Mouse (Mus musculus) skeletal muscle tissue, adult 2 months (tissue): ENCODE measurements around the gene Serping1.
A peak's percentile ranks its signal among the peaks of the same experiment; 100 is the strongest.

Experiments
- DNase-seq: peaks from one replicate; pipeline ENCODE4 v3.0.0-alpha.2; 2012; ENCODE audit warnings: low read depth, low spot score

Serping1 gene

DNA sequence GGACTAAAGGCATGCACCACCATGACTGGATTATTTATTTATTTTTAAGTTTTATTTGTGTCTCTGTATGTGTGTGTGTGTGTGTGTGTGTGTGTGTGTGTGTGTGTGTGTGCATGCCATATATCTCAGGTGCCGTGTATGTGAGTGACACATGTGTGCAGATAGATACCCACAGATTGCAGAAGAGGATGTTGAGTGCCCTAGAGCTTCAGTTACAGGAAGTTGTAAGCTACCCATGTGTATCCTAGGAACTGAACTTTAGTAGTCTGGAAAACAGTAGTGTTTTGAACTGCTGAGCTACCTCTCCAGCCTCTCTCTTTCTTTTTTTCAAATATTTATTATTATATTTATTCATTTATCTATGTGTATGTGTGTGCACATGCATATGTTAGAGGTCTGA, 8.1 kb upstream of the Serping1 start:
- DNase-seq: no peak

DNA sequence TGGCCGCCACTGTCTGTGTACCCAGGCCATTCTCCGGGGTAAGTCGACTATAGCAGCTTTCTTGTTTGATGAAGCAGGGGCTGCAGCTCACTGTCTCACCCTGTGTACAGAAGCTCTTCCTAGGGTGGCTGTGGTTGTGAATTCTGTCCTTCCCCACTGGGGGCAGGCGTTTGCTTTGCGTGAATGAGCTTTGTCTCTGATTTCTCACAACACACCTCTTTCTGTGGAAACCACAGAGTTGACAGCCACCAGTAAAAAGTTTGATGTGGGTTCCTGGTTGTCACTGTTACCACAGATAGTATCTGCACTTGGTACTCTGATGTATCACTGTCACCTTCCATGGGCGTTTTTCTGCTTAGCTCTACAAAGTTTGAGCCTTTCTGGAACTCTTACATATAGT, 4.0 kb upstream of the Serping1 start:
- DNase-seq: no peak

DNA sequence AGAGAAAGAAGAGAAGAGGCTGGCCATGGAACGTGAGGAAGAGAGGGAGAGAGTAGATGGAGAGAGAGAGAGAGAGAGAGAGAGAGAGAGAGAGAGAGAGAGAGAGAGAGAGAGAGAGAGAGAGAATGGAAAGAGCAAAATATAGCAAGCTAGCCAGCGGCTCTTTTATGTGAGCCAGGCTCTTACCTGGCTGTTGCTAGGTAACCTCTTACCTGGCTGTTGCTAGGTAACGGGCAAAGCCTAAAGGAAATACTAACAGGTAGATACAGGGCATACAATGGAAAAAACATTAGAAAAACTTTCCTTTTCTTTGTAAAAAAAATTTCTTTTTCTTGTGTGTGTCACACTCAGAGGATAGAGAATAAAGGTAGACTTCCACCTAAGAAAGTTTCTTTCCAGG, 2.5 kb upstream of the Serping1 start:
- no peak for DNase-seq

DNA sequence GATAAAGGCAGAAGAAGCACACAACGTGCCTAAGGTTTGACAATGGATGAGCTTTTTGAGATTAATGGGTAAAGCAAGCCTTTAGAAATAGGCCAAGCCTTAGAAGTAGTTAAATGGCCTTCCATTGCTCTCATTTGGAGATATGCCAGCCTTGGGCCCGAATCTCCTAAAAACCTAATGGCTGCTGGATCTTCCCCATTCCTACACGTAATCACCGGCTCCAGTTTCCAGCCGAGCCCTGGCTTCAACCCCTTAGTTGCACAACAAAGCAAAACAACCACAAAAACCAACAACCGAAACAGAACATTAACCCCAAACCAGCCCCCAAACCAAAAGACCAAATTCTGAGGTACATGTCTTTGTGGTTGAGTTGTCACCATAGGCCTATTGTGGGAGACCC, 421 bp upstream of the Serping1 start:
- peak; percentile 43 for DNase-seq

DNA sequence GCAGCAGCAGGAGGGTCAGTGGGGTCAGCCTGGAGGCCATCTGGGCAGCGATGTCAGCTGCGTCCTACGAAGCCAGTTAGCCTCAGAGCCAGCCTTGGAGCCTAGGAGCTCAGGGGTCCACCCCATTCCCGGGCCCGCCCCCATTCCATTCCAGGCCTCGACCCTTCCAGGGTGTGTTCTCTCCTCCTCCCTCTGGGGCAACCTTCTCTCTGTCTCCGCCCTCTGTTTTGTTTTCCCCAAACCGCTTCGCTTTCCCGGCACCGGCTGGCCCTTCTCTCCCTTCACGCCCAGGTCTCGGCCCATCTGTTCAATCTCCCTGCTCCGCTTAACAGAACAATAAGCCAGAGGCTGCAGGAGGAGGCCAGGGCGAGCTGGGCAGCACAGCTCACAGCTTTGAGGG, 493 bp downstream of the Serping1 start:
- DNase-seq: peak; percentile 81

DNA sequence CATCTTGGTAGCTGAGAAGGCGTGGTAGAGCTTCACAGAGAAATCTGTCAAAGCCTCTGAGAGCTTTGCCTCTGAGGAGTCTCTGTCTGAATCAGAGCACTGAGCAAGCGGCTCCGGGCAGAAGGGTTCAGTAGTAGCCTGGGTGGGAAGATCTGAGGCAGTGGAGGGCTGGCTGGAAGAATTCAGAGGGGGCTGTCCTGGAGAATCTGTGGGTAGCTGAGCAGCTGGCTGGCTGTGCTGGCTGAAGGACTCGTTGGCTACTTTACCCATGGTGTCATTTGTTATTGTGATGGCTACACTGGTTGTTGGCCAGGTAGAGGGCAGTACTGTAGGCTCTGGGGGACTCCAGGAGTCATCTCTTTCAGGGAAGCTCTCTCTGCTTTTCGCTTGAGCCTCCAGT, 2.0 kb downstream of the Serping1 start:
- no peak for DNase-seq

DNA sequence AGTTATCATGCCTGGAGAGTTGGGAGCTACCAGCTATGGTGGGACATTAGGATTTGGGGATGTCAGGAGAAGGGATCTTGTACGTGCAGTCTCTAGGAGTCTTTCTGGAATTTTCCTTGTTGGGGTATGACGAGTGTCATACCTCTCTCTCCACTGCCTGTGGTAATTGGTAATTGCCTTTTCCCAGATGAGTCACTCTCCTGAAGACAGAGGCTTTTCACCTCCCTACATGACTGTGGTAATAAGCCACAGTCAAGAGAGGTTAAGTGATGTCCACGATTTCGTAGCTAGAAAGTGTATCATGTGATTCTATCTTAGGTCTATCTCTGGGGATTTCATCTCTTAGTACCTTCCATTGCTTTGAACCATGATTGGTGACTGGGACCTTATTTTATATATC, 2.8 kb downstream of the Serping1 start:
- DNase-seq: no peak

DNA sequence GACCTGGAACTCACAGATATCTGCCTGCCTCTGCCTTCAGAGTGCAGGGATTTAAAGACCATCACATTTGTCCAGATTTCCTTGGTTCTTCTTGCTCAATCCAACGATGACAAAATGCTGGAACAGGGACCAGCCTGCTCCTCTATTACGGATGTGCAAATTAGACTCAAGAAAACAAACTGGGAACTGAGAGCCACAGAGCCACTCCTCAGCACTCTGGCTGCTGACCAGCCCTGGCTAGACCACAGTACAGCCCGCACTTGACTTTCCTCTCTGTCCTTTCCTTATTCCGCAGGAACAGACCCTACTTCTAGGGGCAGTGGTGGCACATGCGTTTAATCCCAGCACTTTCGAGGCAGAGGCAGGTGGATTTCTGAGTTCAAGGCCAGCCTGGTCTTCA, 4.7 kb downstream of the Serping1 start:
- DNase-seq: peak; percentile 65

DNA sequence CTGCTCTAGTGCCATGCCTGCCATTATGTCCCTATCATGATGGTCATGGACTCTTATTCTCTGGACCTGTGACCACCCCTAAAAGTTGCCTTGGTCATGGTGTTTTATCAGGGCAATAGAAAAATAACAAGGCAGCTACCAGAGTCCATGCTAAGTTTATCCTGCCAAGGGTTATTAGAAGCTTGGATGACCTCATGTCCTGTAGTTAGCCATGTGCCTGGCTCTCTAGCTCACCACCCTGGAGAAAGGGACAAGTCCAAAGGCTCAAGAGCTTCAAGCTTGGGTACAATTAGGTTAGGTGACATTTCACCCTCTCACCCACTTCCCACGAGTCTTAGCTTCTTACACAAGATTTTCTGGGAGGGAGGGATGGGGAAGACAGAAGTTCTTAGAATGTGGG, 12.4 kb downstream of the Serping1 start:
- no peak for DNase-seq

DNA sequence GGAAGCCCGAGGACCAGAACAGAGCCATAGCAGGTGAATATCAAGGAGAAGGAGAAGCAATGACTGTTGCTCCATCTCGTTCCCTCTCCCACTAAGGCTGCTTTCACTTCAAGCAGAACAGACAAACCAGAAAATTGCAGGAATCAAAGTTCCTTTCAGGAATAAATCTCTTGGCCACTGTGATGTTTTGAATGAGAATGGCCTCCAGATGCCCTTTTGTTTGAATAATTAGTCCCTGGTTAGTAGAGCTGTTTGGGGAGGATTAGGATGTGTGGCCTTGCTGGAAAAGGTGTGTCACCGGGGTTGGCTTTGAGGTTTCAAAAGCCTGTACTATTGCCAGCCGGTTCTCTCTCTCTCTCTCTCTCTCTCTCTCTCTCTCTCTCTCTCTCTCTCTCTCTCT, 12.9 kb downstream of the Serping1 start:
- DNase-seq: no peak

DNA sequence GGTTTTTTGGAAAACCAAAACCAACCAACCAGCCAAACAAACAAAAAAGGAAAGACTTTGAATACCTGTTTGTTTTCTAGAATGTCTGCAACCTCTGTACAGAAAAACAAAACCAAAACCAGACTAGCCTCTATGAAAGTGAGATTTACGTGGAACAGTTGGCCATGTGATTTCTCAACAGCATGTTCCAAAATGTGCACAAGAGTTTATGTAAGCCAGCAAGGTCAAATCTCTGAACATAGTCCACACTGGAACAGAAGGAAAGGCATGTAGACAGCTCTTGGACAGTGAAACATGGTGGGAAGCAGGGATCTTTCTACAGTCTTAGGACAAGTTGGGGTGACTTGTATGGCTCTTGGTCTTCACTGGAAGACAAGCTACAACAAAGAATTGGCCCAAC, 13.4 kb downstream of the Serping1 start:
- no peak for DNase-seq

DNA sequence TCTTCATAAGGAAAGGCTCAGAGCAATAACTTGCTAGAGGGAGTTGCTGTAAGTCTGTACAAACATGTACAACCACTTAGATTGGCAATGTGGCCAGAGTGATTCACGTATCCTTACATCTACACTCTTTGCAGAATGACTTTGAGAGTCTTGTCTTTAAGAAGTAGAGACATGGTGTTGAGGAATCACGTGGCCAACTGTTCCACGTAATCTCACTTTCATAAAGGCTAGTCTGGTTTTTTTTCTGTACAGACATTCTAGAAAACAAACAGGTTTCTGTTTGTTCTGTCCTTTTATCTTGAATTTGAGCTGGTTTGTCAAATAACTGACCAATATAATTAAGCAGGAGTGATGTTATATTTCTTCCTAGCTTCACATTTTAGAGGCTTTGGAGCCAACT, 13.9 kb downstream of the Serping1 start:
- no peak for DNase-seq

DNA sequence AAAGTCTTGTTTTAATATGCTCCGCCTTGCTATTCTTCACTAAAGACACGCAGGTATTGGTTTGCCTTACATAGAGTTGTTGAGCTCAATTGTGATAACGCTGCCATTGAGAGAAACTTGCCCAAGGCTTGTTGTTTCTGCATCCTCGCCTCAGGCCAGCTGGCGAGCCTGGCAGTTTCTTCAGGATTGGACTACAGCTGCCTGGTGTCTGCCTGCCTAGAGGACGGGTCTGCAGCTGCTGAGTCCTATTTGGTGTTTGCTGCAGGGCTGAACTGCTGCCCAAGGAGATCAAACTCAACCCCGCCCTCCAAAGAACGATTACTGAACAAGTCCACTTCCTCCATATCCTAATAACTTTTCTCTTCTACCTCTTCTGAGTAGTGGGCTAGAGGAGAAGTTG, 14.5 kb downstream of the Serping1 start:
- DNase-seq: no peak

DNA sequence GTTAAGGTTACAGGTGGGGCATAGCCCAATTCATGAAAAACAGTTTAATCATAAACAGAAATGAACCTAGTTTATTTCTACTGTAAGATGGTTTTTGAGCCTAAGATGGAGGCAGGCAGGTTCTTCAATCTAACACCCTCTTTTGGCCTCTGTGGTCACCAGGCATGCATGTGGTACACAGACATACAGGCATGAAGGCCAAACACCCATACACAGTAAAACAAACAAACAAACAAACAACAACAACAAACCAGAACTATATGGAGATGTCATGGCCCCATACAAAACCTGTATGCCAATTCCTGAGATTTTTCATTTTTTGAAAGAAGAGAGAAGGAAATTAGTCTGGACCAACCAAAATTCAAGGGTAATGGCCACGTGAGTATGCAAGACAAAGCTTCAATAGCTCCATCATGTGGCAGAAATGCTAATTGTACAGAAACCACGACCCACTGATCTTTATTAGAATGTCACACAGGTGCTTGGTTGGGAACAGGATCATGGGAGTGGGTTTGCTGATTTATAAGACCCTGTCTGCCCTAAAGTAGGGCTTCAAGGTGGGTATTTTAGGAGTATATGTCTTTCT, 16.6 kb downstream of the Serping1 start:
- DNase-seq: no peak

DNA sequence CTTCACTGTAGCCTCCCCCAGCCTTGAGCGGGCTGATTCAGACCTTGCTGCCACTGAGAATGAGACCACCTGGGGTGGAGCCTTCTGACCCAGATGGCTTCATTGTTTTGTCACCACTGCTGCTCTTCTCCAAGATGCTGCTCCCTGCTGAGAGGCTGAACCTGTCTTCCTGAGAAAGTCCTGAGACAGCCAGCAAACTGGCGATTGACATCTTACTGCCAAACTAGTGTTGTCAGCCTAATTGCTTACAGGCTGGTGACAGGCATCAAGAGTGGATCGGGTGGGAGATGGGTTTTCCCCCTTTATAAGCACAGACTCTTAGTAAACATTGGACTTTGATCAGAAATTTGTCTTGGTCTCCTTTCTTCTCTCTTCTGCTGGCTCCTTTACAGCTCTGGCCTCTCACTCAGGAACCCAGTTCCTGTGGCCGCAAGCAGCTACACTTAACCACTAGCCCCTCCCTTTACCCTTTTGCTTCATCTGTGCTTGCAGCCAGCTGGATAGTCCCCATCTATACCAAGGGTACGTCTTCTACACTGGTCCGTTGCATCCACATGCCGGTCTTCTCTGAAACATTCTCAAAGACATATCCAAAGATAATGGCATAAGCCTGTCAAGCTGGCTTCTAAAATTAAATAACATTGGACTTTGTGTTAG, 18.1 kb downstream of the Serping1 start:
- no peak for DNase-seq

DNA sequence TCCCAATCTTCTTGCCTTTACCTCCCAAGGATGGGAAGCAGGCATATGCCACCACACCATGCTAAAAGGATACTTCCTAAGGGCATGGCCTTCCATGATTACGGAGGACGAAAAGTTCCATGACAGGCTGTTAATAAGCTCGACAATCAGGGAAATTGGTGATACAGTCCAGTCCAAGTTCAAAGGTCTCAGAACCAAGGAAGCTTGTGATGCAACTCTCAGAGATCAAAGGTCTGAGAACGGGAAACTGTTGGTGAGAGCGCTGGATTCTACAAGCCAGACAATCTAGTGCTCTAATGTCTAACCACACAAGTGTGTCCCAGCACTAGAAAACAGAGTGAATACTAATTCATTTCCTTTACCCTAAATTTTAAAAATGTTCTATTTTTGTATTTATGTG, 19.0 kb downstream of the Serping1 start:
- no peak for DNase-seq

DNA sequence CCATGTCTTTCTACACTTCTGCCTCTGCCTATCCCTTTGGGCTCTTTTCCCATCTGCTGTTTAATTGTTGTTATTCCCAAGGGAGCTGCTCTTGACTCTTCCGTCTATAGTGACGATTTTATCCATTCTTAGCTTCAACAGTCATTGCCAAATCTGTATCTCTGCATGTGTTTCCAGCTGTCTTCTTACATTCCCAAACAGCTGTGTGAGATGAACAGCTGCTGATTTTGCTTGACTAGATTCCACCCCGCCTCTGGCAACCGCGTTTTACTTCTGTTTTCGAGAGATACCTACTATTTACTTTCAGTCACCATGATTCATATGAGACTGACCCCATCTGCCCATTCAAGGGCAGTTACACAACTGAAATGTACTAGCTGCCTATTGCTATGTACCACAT, 25.1 kb downstream of the Serping1 start:
- DNase-seq: no peak

DNA sequence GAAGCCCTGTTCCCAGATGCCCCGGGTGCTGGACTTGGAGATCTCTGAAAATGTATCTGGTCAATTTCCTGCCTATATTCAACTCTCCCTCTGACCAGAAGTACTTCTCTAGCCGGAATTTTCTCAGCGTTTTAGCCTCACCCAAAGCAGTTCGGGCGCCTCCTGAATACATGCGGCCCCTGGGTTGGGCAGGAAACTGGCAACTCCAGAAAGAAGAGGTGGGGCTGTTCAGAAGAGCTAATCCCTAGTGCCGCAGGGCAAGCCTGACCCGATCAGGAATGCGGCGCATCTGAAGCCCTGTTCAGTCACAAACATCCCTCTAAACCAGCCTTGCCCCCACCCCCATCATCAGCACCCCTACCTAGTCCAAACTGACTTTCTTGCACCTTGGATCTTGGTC, 31.1 kb downstream of the Serping1 start:
- DNase-seq: no peak

DNA sequence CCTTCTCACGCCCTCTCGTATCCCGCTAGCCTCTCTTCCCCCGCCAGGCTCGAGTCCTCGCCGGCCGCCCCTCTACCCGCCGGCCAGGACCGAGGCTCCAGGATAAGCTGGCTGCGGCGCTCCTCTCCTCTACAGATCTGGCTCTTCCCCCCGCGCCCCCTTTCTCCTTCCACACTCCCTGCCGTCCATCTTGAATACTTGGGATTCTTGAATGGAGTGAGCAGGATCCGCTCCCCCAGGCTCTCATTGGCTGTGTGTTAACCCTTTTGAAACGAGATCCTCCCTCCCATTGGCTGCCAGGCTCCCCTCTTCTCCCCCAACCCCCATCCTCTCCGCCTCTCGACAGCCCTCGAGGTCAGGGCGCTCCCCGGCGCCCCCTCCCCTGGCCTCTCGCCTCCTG, 31.7 kb downstream of the Serping1 start, which contains the start of gene Gm19426:
Gene Gm19426, minus strand, starts transcription at position 95 of the 400 bp plus-strand sequence.
- DNase-seq: peak; percentile 51

DNA sequence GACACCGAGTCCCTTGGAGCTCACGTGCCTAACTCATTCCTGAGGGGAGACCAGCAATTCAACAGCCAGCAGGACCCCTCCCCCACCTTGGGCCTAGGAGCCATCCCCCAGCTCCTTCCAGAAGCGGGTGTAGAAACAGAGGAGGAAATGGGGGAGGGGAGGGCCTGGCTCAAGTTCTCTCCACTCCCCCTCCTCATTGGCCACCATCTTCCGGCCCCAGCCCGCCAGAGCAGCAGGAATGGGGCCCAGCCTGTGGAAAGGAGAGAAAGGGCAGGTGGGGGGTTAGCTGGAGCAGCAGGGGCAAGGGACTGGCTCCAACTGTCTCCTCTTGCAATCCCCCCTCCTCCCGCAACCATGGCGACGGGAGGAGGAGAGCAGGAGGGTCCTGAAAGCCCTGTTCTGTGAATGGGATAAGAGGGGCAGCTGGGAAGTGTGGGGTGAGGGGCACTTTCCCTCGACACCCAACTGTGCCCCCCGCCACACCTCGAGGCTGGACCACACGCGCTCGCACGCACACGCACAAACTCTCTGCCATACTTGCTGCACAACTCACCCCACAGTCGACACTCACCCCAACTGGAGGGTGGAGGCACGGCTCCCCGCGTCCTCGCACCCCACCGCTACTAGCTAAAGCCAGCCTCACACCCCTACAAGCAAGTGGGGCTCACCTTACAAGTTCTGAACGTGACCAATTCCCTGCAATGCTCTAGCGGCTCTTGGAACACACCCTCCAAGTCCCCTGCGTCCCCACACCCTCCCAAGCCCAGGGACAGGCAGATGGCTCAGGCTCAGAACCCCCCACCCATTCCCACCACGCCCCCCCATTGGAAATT, 32.6 kb downstream of the Serping1 start:
- no peak for DNase-seq

DNA sequence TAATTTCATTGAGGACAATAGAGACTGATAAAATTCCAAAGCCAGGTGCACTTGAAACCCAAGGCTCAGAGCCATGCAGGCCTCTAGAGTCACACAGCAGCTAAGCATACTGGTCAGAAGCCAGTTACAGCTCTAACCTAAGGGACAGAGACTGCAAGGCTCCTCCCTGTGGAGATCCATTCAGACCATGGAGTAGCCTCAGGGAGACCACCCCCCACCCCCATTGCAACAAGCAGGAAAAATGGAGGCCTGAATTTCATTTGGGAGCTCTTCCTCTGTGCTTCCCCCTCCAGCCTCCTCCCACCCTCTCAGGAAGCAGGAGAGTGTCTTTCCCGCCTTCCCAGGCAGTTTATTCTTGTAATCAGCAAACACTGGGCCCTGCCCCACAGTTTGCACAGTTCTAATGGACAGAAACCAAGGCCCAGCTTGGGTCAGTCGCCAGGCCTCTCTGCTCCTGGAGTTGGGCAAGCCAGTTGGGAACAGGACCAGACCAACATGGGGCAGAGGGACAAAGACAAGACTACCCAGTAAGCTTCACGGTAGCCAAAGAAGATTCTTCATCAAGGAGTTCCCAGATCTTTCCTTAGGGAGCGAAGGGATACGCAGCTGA, 33.3 kb downstream of the Serping1 start:
- DNase-seq: no peak

DNA sequence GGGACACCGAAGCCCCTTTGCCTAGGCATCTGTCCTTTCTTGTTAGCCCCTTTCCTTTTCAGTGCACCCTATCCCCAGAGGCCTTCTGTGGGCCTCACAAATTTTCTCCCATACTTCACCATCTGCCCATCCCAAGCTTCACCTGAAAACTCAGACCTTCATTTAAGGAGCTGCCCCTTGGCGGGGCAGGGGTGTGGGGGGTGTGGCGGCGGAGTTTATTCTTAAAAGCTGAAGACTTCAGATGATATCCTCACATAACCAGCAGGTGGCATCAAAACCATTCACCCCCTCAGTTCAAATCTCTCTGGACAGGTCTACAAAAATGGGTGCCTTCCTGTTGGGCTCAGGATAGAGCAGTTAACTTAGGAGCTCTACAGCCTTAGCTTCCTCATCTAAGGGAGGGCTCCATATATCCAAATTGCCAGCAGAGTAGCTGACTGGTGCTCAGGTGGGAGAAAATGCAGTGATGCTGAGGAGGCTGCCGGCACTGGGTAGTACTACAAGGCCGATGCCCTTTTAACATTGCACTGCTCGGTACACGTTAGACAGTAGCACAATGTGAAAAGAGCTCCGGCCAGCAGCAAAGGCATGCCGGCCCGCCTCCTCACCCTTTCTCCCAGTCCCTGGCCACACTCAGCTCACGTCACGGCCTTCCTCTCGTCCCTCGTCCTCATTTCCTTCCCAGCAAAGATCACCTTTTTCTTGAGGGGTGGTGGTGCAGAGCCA, 34.5 kb downstream of the Serping1 start:
- no peak for DNase-seq
